Mouse (Mus musculus): ENCODE measurements around the gene Gm10800.
"Not testable (repeated sequence)": the region's sequence is repeated elsewhere in the genome, so short reads cannot be mapped to it uniquely, and the experiment has no call there.

Gm10800 gene

GRCm38 (mm10) chr2:98667201-98667600 is at the start of gene Gm10800:
Gene Gm10800, minus strand, starts transcription at chr2:98667301.
- DNase-seq (ENCODE audit: low spot score): not testable (repeated sequence)

GRCm38 (mm10) chr2:98697533-98697932 is 30.4 kb upstream of the Gm10800 start:
- no peak for DNase-seq (ENCODE audit: low spot score)

- not testable (repeated sequence) for DNase-seq (ENCODE audit: low spot score)
Measured at GRCm38 (mm10) chr2:98661937-98662336, 5.2 kb downstream of the Gm10800 start, which contains the start of gene Gm10801. Gene Gm10801, plus strand, starts transcription at chr2:98662237.
